Mouse (Mus musculus) intestine, postnatal 0 days (tissue): Measurements from ENCODE around the gene Dlx5. TPM values are rescaled to one million over a fixed set of nuclear protein-coding genes. Genes with fewer than 3 reads are reported as not detected.

Experiments
- ATAC-seq: fragments of 200-750 bp; cut with Nextera tagmentation; 2 replicates; pipeline ENCODE4 v1.8.0; 2017; ENCODE audit warnings: mild to moderate bottlenecking, moderate TSS enrichment, moderate library complexity
- H3K27ac ChIP-seq: fragments of 300-500 bp; sonication (generic); 2 replicates; pipeline ENCODE4 v1.5.1; 2014; ENCODE audit warnings: mild to moderate bottlenecking, low read depth, low read length, moderate library complexity
- H3K27me3 ChIP-seq: fragments of 300-500 bp; sonication (generic); replicated peaks from 2 replicates; pipeline ENCODE4 v1.6.1; 2014; ENCODE audit warnings: low read length, mixed read lengths; ENCODE audit not compliant: control insufficient read depth, insufficient read depth
- H3K36me3 ChIP-seq: fragments of 300-500 bp; sonication (generic); 2 replicates; pipeline ENCODE4 v1.6.1; 2014; ENCODE audit warnings: mild to moderate bottlenecking, moderate library complexity; ENCODE audit not compliant: control insufficient read depth, insufficient read depth
- H3K4me1 ChIP-seq: fragments of 300-500 bp; sonication (generic); replicated peaks from 2 replicates; pipeline ENCODE4 v1.6.1; 2014; ENCODE audit warnings: antibody characterized with exemption, low read length, mixed read lengths; ENCODE audit not compliant: control insufficient read depth, insufficient read depth
- H3K4me2 ChIP-seq: fragments of 300-500 bp; sonication (generic); replicated peaks from 2 replicates; pipeline ENCODE4 v1.6.1; 2014; ENCODE audit warnings: low read depth, mild to moderate bottlenecking, moderate library complexity
- H3K4me3 ChIP-seq: fragments of 300-500 bp; sonication (generic); 2 replicates; pipeline ENCODE4 v1.5.1; 2014; ENCODE audit warnings: low read depth, low read length
- H3K9ac ChIP-seq: fragments of 300-500 bp; sonication (generic); 2 replicates; pipeline ENCODE4 v1.6.1; 2014; ENCODE audit warnings: mild to moderate bottlenecking, low read depth, low read length
- H3K9me3 ChIP-seq: fragments of 300-500 bp; sonication (generic); 2 replicates; pipeline ENCODE4 v1.6.1; 2016; ENCODE audit warnings: mixed run types; ENCODE audit not compliant: control insufficient read depth
- CTCF ChIP-seq: sonication (generic); IDR thresholded peaks from 2 replicates; pipeline ENCODE4 v1.5.1; 2016; ENCODE audit warnings: low read depth, mild to moderate bottlenecking, control low read depth, antibody characterized with exemption, moderate library complexity
- WGBS: fragments of 180-500 bp; shearing (Covaris S2); extraction: QIAGEN DNeasy Blood & Tissue Kit; methylation state at CpG from one replicate; pipeline ENCODE4 v1.1.7; 2014; 5-methylcytosine and 5-hydroxymethylcytosine counted together
- polyA plus RNA-seq: library from polyadenylated mRNA; unstranded; fragments of >200 nt; fragmentation: Nextera tagmentation; extraction: Ambion mirVana; gene quantifications from 2 replicates; pipeline ENCODE4 v1.2.1, GENCODE M21; 2015

Gene Dlx5
- polyA plus RNA-seq, 1 experiment from 2014 or later: 0.33 TPM

DNA sequence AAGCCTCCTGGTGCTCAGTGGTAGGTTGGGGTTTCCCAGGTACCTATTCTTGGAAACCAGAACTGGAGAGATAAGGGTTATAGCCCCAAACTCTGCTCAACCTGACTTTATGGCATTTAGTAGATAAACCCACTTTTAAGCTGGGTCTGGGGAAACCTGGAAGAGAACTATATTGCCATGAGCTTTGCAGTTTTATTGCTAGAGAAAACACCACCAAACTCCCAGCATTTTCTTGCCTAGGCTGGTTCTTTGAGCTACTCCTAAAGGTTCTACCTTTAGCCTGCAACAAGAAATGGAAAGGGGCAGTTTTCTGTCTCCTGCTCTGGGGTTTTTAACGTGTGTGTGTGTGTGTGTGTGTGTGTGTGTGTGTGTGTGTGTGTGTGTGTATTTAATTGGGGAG lies 23.3 kb downstream of the Dlx5 start:
- no peaks in the 10 kb centered on the region for H3K4me1 ChIP-seq
- 0% methylated on average over 1 of the region's 1 CpGs for WGBS
- no peak overlapping the region for H3K4me3 ChIP-seq
- no peak overlapping the region for H3K9ac ChIP-seq
- no peak overlapping the region for H3K4me2 ChIP-seq
- no peak overlapping the region for H3K27ac ChIP-seq
- no peaks in the 10 kb centered on the region for H3K9me3 ChIP-seq
- ATAC-seq: no peak
- H3K27me3 ChIP-seq: peaks cover 95% of the 10 kb centered on the region
- H3K36me3 ChIP-seq: no peaks in the 10 kb centered on the region
- no peak for TF ChIP-seq CTCF

DNA sequence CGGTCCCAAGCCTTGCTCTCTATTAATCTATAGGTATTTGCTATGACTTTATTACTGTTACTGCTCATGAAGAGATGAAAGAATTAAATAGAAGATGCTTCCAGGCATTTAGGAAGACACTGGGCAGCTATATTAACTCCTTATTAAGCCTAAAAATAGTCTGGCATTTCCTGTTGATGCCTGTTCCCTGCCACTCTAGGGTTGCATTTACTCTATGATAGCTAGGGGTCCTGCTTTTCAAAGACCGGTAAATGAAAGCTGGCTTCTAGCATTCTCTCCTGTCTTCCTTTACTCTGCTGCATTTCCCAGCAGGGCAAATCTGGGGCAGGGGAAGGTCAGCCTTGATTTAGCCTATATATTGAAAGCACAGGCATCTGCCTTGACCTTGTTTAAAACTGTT lies 24.1 kb downstream of the Dlx5 start:
- no peaks in the 10 kb centered on the region for H3K9me3 ChIP-seq
- H3K9ac ChIP-seq: no peak overlapping the region
- WGBS: 11% methylated on average over 2 of the region's 2 CpGs
- no peak overlapping the region for H3K4me2 ChIP-seq
- TF ChIP-seq CTCF: no peak
- ATAC-seq: no peak
- H3K27ac ChIP-seq: no peak overlapping the region
- H3K4me1 ChIP-seq: no peaks in the 10 kb centered on the region
- peaks cover 95% of the 10 kb centered on the region for H3K27me3 ChIP-seq
- H3K4me3 ChIP-seq: no peak overlapping the region
- no peaks in the 10 kb centered on the region for H3K36me3 ChIP-seq

DNA sequence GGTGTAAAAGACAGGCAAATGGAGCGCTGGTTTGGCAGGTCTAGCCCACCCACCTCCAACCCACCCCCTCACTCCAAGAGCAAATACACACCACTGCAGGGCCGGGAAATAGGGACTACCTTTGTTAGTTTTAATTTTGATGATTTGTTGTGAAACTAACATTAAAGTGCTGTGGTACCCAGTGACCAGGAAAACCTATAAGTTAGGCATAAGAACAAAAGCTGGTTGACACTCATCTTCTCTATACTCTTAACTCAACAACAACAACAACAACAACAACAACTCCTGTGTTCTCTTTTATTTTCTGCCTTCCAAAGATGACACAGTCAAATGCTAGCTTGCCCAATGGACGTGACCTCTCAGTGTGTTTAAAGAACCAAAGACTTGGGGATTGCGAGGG lies 25.0 kb downstream of the Dlx5 start:
- Histone ChIP-seq H3K4me2 (no peak overlapping the region), H3K4me3 (no peak overlapping the region), H3K4me1 (no peaks in the 10 kb centered on the region), H3K36me3 (no peaks in the 10 kb centered on the region), H3K9me3 (no peaks in the 10 kb centered on the region), H3K27ac (no peak overlapping the region), H3K27me3 (peaks cover 94% of the 10 kb centered on the region), H3K9ac (no peak overlapping the region)
- TF ChIP-seq CTCF: no peak
- 7% methylated on average over 4 of the region's 4 CpGs for WGBS
- ATAC-seq: no peak

DNA sequence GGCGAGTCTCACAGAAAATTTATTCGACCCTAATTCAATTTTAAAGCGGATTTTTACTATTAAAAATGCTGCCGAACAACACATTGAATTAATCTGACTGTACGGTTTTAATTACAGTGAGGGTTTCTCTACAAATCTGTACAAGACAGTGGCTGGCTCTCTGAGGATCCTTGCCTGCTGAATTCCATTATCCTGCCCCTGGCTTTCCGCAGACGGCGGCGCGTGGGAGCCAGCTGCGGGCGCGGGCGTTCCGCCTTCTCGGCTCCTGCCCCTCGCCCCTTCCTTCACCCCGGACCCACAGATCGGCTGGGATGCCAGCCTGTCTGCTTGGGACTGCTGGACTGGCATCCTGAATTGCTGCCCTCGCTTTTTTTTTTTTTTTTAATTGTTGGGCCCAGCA lies 25.6 kb downstream of the Dlx5 start:
- TF ChIP-seq CTCF: no peak
- Histone ChIP-seq H3K36me3 (no peaks in the 10 kb centered on the region), H3K27me3 (peaks cover 94% of the 10 kb centered on the region), H3K4me2 (no peak overlapping the region), H3K4me1 (no peaks in the 10 kb centered on the region), H3K27ac (no peak overlapping the region), H3K9ac (no peak overlapping the region), H3K4me3 (no peak overlapping the region), H3K9me3 (no peaks in the 10 kb centered on the region)
- WGBS: 2% methylated on average over 20 of the region's 20 CpGs
- no peak for ATAC-seq

DNA sequence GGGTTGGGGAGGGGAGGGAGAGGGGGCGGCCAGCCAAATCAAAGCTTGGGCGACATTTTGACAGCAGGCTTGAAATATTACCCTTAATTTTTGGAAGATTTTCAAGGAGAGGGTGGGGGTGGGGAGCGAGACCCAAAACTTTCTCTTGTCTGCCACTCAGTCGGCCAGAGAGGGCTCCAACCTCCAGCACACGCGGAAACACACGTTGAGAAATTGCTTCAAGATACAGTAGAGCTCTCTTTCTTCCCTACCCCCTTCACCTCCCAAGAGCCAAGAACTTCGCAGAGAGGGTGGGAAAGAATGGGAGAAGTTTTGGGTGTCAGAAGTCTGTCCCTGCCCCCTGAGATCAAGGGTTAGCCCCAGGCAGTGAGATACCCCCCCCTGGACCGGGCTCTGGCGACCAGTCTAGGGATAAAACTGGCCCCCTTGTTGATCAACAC lies 26.1 kb downstream of the Dlx5 start:
- WGBS: 2% methylated on average over 10 of the region's 10 CpGs
- TF ChIP-seq CTCF: no peak

DNA sequence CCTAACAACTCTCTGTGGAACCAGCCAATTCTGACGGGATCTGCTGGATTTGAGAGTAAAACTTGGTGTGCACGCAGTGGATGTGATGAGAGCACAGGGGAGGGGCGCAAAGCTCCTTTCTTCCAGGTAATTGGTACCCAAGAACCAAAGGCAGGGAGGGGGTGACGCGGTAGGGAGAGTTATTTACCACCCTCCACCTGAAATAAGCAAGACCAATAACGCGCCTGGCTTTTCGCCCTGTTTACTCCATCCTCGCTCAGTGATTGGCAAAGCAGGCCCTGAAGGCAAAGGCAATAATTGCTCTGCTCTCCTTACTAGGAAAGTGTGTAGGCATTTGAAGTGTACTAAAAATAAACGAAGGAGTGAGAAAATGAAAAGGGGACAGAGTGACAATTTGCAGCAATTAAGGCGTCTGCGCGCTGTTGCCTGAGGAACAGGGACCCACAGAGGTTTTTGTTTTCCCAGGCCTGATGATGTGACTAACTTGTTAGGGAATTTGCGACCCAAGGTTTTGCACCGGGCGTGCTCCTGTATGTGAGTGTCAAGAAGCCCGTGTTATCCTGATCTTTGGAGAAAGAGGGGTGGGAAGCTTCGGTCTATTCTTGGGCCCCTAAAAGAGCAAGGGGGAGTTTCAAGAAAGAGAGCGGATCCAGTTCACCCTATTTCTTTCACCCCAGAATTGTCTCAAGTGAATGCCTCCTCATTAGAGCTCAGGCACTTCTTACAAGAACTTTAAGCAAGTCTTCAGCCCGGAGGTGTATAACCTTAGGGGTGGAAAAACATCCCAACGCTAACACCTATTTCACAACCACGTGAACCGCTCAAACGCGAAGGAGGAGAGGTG lies 26.8 kb downstream of the Dlx5 start:
- Histone ChIP-seq H3K4me1 (no peaks in the 10 kb centered on the region), H3K4me2 (no peak overlapping the region), H3K27ac (no peak overlapping the region), H3K36me3 (no peaks in the 10 kb centered on the region), H3K9me3 (no peaks in the 10 kb centered on the region), H3K9ac (no peak overlapping the region), H3K4me3 (no peak overlapping the region), H3K27me3 (peaks cover 94% of the 10 kb centered on the region)
- WGBS: 3% methylated on average over 25 of the region's 25 CpGs
- ATAC-seq: no peak; the same call in 1 of the 2 replicates
- no peak for TF ChIP-seq CTCF

More for the DNA sequence above, 26.1 kb downstream of the Dlx5 start:
- Histone ChIP-seq H3K36me3 (no peaks in the 10 kb centered on the region), H3K4me3 (no peak overlapping the region), H3K27ac (no peak overlapping the region), H3K27me3 (peaks cover 94% of the 10 kb centered on the region), H3K4me2 (no peak overlapping the region), H3K4me1 (no peaks in the 10 kb centered on the region), H3K9ac (no peak overlapping the region), H3K9me3 (no peaks in the 10 kb centered on the region)
- no peak for ATAC-seq
